Mouse (Mus musculus) ES-Bruce4 (cell line): Measurements from ENCODE around the gene Cacna1d. TPM values are rescaled to one million over a fixed set of nuclear protein-coding genes. Genes with fewer than 3 reads are reported as not detected.

Experiments used
- H3K27ac ChIP-seq: 2 replicates; pipeline ENCODE4 v1.5.1; 2012; ENCODE audit warnings: low read length, inconsistent platforms; ENCODE audit not compliant: insufficient read depth
- H3K27me3 ChIP-seq: 2 replicates; pipeline ENCODE4 v1.6.1; 2012; ENCODE audit warnings: mild to moderate bottlenecking, low read length, inconsistent platforms; ENCODE audit not compliant: control insufficient read depth, poor library complexity, insufficient read depth, severe bottlenecking
- H3K36me3 ChIP-seq: 2 replicates; pipeline ENCODE4 v1.6.1; 2012; ENCODE audit warnings: inconsistent platforms, mild to moderate bottlenecking, low read length, moderate library complexity; ENCODE audit not compliant: control insufficient read depth, poor library complexity, insufficient read depth, severe bottlenecking
- H3K4me1 ChIP-seq: one replicate; pipeline ENCODE4 v1.8.1; 2011; ENCODE audit warnings: low read length; ENCODE audit not compliant: control insufficient read depth, insufficient read depth
- H3K4me3 ChIP-seq: 2 replicates; pipeline ENCODE4 v1.5.1; 2011; ENCODE audit warnings: low read depth, mild to moderate bottlenecking, low read length
- H3K9ac ChIP-seq: 2 replicates; pipeline ENCODE4 v1.6.1; 2012; ENCODE audit warnings: low read depth, mild to moderate bottlenecking, inconsistent platforms; ENCODE audit not compliant: poor library complexity, severe bottlenecking
- H3K9me3 ChIP-seq: replicated peaks from 2 replicates; pipeline ENCODE4 v1.6.1; 2012; ENCODE audit warnings: mild to moderate bottlenecking, low read length, inconsistent platforms; ENCODE audit not compliant: control insufficient read depth, poor library complexity, insufficient read depth, severe bottlenecking
- CTCF ChIP-seq: IDR thresholded peaks from one replicate; pipeline ENCODE4 v1.8.1; 2011; ENCODE audit warnings: low read depth, low read length
- EP300 ChIP-seq: IDR thresholded peaks from 2 replicates; pipeline ENCODE4 v1.6.1; 2011; ENCODE audit warnings: low read depth, low read length; ENCODE audit not compliant: insufficient read depth
- POLR2A ChIP-seq: IDR thresholded peaks from one replicate; pipeline ENCODE4 v1.8.1; 2011; ENCODE audit warnings: low read length; ENCODE audit not compliant: insufficient read depth
- polyA plus RNA-seq: library from polyadenylated mRNA; stranded (reverse); fragments of >200 nt; gene quantifications from 2 replicates; pipeline ENCODE4 v1.2.4, GENCODE M21; 2011; ENCODE audit warnings: low read depth; ENCODE audit not compliant: missing spikeins, insufficient read depth, insufficient read length

The Cacna1d gene
- polyA plus RNA-seq, 1 experiment, result 0.24 TPM

- Histone ChIP-seq H3K9me3 (no peaks in the 10 kb centered on the region), H3K4me3 (no peak overlapping the region), H3K36me3 (no peaks in the 10 kb centered on the region), H3K9ac (no peak overlapping the region), H3K27me3 (no peaks in the 10 kb centered on the region), H3K4me1 (no peaks in the 10 kb centered on the region), H3K27ac (no peak overlapping the region)
- TF ChIP-seq EP300 (no peak), CTCF (no peak), POLR2A (no peak)
Observed at GRCm38 (mm10) chr14:30019375-30019774, 471.9 kb downstream of the Cacna1d start.

DNA sequence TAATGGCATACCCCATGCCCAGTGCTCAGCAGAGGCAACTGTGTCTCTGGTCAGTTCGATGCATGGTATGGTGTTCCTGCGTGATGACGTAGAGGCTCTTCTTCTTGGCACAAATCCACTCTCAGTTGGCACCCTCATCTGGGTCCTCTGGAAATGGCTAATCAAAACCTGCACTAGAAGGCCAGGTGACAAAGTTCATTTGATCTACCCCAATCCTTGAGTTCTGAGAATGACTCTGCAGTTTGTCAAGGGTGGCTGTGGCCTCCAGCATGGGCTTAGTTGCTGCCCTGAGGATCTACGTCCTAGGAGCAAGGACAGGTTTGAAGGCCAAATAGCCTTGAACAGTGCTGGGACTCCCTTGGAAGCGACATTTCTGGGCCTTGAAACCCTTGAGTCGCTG lies 472.4 kb downstream of the Cacna1d start:
- Histone ChIP-seq H3K27ac (no peak overlapping the region), H3K9me3 (no peaks in the 10 kb centered on the region), H3K36me3 (no peaks in the 10 kb centered on the region), H3K27me3 (no peaks in the 10 kb centered on the region), H3K4me1 (no peaks in the 10 kb centered on the region), H3K4me3 (no peak overlapping the region), H3K9ac (no peak overlapping the region)
- no peak for TF ChIP-seq CTCF
- TF ChIP-seq POLR2A, result no peak
- no peak for TF ChIP-seq EP300

DNA sequence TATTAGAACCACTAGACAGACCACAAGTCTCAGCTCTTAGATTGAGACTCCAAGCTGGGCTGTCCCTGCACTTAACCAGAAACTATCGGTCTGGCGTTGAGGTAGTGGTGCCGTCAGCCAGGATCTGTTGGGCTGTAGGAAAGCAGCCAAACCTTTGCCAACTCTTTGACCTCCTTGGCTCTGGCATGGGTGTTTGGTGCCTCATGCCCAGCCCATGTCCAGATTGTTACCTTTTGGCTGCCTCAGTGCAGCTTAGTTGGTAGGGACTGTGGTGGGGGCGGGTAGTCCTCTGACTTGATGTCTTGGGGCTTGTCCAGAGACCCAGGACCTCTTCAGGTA lies 472.8 kb downstream of the Cacna1d start:
- no peak for TF ChIP-seq EP300
- no peak for TF ChIP-seq CTCF
- TF ChIP-seq POLR2A, result no peak
- H3K9ac ChIP-seq, result no peak overlapping the region
- H3K27me3 ChIP-seq, result no peaks in the 10 kb centered on the region
- H3K4me3 ChIP-seq, result no peak overlapping the region
- H3K36me3 ChIP-seq, result no peaks in the 10 kb centered on the region
- no peak overlapping the region for H3K27ac ChIP-seq
- no peaks in the 10 kb centered on the region for H3K9me3 ChIP-seq
- H3K4me1 ChIP-seq, result no peaks in the 10 kb centered on the region

DNA sequence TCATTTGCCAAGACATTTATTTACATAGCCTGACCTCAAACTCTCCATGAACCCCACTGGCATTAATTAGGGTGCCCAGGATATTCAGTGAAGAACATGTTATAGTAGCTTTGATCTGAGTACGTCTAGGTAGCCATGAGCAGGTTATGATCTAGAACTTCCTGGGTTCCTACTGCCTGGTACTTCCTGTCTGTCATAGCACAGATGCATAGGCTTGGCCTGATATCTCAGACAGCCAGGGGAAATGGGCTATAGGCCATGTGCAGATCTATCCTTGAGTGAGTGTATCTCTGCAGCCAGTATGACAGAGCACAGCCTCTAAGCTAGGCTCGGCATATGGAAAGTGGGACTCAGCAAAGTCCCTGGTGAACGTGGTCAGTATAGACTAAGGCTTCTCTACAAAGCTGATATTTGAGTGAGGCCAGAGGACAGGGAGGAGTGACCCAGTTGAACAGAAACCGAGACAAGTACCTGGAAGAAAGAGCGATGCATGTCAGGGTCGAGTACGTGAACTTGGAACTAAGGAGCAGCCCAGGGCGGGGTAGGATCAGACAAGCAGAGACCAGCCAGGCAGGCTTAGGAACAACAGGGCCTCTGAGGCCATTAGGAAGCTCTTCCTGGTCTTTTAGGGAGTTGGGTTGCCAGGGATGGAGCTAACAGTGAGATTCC lies 473.3 kb downstream of the Cacna1d start:
- H3K27ac ChIP-seq, result no peak overlapping the region

DNA sequence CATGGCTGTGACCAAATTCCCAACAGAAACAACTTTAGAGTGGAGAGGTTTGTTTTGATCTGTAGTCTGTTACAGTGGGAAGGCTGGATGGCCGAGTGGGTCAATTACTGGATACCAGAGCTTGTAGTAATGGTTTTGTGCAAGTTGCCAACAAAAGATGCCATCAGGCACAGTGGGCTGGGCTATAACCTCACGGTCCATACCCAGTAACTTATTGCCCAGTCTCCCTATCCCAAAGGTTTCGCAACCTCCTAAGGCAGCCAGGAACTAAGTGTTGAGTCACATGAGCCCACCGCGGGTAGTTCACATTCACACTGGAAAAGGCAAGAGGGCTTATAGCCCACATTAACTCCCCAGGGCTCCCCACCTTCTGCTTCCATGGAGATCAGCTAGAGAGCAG lies 474.6 kb downstream of the Cacna1d start:
- Histone ChIP-seq H3K36me3 (no peaks in the 10 kb centered on the region), H3K27ac (no peak overlapping the region), H3K9me3 (no peaks in the 10 kb centered on the region), H3K4me3 (no peak overlapping the region), H3K9ac (no peak overlapping the region), H3K4me1 (no peaks in the 10 kb centered on the region), H3K27me3 (no peaks in the 10 kb centered on the region)
- no peak for TF ChIP-seq POLR2A
- TF ChIP-seq CTCF, result no peak
- no peak for TF ChIP-seq EP300

More for the DNA sequence above, 473.3 kb downstream of the Cacna1d start:
- Histone ChIP-seq H3K27me3 (no peaks in the 10 kb centered on the region), H3K9me3 (no peaks in the 10 kb centered on the region), H3K36me3 (no peaks in the 10 kb centered on the region), H3K4me3 (no peak overlapping the region), H3K4me1 (no peaks in the 10 kb centered on the region), H3K9ac (no peak overlapping the region)
- TF ChIP-seq CTCF (no peak), EP300 (no peak), POLR2A (no peak)

DNA sequence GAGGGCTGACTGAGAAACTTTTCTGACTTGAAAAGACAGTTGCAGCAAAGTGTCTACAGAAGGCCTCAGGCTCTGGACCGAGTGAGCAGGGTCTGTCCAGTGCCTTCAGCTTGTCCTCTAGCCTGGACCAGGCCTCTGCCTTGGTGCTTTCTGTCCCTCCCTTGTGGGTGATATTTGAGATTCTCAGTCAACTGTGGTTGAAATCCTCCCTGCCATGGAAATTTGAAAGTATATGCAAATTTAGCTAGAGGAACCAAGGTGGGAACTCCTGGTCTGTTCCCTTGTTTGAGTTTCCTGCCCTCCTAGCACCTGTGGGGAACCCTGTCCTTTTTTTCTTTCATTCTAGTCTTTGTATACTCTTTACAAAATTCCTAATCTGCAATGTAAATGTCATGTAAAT lies 476.2 kb downstream of the Cacna1d start:
- no peak overlapping the region for H3K9ac ChIP-seq
- TF ChIP-seq EP300 (no peak), POLR2A (no peak), CTCF (no peak)
- H3K36me3 ChIP-seq, result no peaks in the 10 kb centered on the region
- no peaks in the 10 kb centered on the region for H3K4me1 ChIP-seq
- no peaks in the 10 kb centered on the region for H3K27me3 ChIP-seq
- H3K9me3 ChIP-seq, result no peaks in the 10 kb centered on the region
- H3K27ac ChIP-seq, result no peak overlapping the region
- no peak overlapping the region for H3K4me3 ChIP-seq
